Mouse (Mus musculus) embryonic facial prominence, embryonic 11.5 days (tissue): ENCODE measurements around the gene Man2a1. TPM values are rescaled to one million over a fixed set of nuclear protein-coding genes. Genes with fewer than 3 reads are reported as not detected.

Experiments used
- ATAC-seq: fragments of 200-750 bp; cut with Nextera tagmentation; replicated peaks from 2 replicates; pipeline ENCODE4 v1.8.0; 2017; ENCODE audit warnings: low read depth; ENCODE audit not compliant: insufficient number of reproducible peaks, low FRiP score, low TSS enrichment
- DNase-seq: peaks from one replicate; pipeline ENCODE4 v3.0.0-alpha.2; 2015; ENCODE audit warnings: low spot score
- H3K27ac ChIP-seq: fragments of 300-500 bp; sonication (generic); replicated peaks from 2 replicates; pipeline ENCODE4 v1.5.1; 2014; ENCODE audit warnings: mild to moderate bottlenecking, low read depth, low read length, control low read depth
- H3K27me3 ChIP-seq: fragments of 300-500 bp; sonication (generic); 2 replicates; pipeline ENCODE4 v1.6.1; 2014; ENCODE audit warnings: mild to moderate bottlenecking, low read length, moderate library complexity, mixed read lengths; ENCODE audit not compliant: control insufficient read depth, insufficient read depth
- H3K36me3 ChIP-seq: fragments of 300-500 bp; sonication (generic); replicated peaks from 2 replicates; pipeline ENCODE4 v1.6.1; 2014; ENCODE audit warnings: low read depth, mild to moderate bottlenecking, low read length, moderate library complexity, mixed read lengths; ENCODE audit not compliant: control insufficient read depth, insufficient read depth
- H3K4me1 ChIP-seq: fragments of 300-500 bp; sonication (generic); 2 replicates; pipeline ENCODE4 v1.6.1; 2014; ENCODE audit warnings: low read length, mixed read lengths; ENCODE audit not compliant: control insufficient read depth, insufficient read depth
- H3K4me2 ChIP-seq: fragments of 300-500 bp; sonication (generic); 2 replicates; pipeline ENCODE4 v1.6.1; 2014; ENCODE audit warnings: low read depth, mild to moderate bottlenecking, control low read depth, low read length, moderate library complexity
- H3K4me3 ChIP-seq: fragments of 300-500 bp; sonication (generic); 2 replicates; pipeline ENCODE4 v1.5.1; 2014; ENCODE audit warnings: low read depth, low read length, control low read depth
- H3K9ac ChIP-seq: fragments of 300-500 bp; sonication (generic); replicated peaks from 2 replicates; pipeline ENCODE4 v1.6.1; 2014; ENCODE audit warnings: mild to moderate bottlenecking, control low read depth, low read length
- H3K9me3 ChIP-seq: fragments of 300-500 bp; sonication (generic); replicated peaks from 2 replicates; pipeline ENCODE4 v1.6.1; 2016; ENCODE audit warnings: mild to moderate bottlenecking, low read length, inconsistent platforms, mixed read lengths; ENCODE audit not compliant: control insufficient read depth
- WGBS: fragments of 180-500 bp; shearing (Covaris S2); extraction: QIAGEN DNeasy Blood & Tissue Kit; methylation state at CpG from one replicate; pipeline ENCODE4 v1.1.7; 2014; 5-methylcytosine and 5-hydroxymethylcytosine counted together
- polyA plus RNA-seq: library from polyadenylated mRNA; unstranded; fragments of >200 nt; fragmentation: Nextera tagmentation; extraction: Ambion mirVana; gene quantifications from 2 replicates; pipeline ENCODE4 v1.2.1, GENCODE M21; 2014

Man2a1 gene
- polyA plus RNA-seq, 1 experiment from 2014 or later = 3.9 TPM

DNA sequence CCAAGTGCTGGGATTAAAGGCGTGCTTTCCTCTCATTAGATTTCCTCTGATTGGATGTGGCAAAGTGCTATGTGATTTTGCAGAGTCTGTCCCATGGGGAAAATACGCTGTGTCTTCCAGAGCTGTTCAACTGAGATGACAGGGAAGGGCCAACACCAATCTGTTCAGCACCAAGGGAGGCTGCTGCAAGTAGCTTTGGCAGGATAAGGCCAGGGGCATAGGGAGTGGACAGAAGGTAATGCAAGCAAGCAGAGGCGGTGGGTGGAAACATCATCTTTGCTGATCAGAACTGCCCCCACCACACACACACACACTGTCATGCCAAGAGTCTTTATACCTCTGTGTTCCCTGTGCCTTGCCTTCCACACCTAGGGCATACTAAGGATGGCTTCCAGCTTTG lies 124.7 kb downstream of the Man2a1 start:
- Histone ChIP-seq H3K4me1 (no peaks in the 10 kb centered on the region), H3K27ac (no peak overlapping the region), H3K27me3 (no peaks in the 10 kb centered on the region), H3K36me3 (no peaks in the 10 kb centered on the region), H3K9me3 (no peaks in the 10 kb centered on the region), H3K4me3 (no peak overlapping the region), H3K9ac (no peak overlapping the region), H3K4me2 (no peak overlapping the region)
- no peak for ATAC-seq
- no peak for DNase-seq
- WGBS = 88% methylated on average over 3 of the region's 3 CpGs

GRCm38 (mm10) chr17:64726032-64726431 lies 125.5 kb downstream of the Man2a1 start:
- no peak for ATAC-seq
- H3K4me2 ChIP-seq = no peak overlapping the region
- H3K9ac ChIP-seq = no peak overlapping the region
- no peak for DNase-seq
- 84% methylated on average over 7 of the region's 7 CpGs for WGBS
- H3K36me3 ChIP-seq = no peaks in the 10 kb centered on the region
- H3K27ac ChIP-seq = no peak overlapping the region
- no peak overlapping the region for H3K4me3 ChIP-seq
- no peaks in the 10 kb centered on the region for H3K9me3 ChIP-seq
- H3K27me3 ChIP-seq = no peaks in the 10 kb centered on the region
- no peaks in the 10 kb centered on the region for H3K4me1 ChIP-seq

GRCm38 (mm10) chr17:64735492-64735891 lies 135.0 kb downstream of the Man2a1 start:
- WGBS = 93% methylated on average over 4 of the region's 4 CpGs
- Histone ChIP-seq H3K27me3 (no peaks in the 10 kb centered on the region), H3K9me3 (no peaks in the 10 kb centered on the region), H3K36me3 (no peaks in the 10 kb centered on the region; the same call in 1 of the 2 replicates), H3K27ac (no peak overlapping the region), H3K4me2 (no peak overlapping the region), H3K4me3 (no peak overlapping the region), H3K4me1 (no peaks in the 10 kb centered on the region), H3K9ac (no peak overlapping the region)
- ATAC-seq (no peak), DNase-seq (no peak)

- Histone ChIP-seq H3K9ac (no peak overlapping the region), H3K4me3 (no peak overlapping the region), H3K27ac (no peak overlapping the region), H3K27me3 (no peaks in the 10 kb centered on the region), H3K4me2 (no peak overlapping the region), H3K4me1 (no peaks in the 10 kb centered on the region), H3K36me3 (peaks cover 2% of the 10 kb centered on the region), H3K9me3 (no peaks in the 10 kb centered on the region)
- WGBS = 90% methylated on average over 1 of the region's 1 CpGs
- DNase-seq = peak; percentile 14
- ATAC-seq = no peak
These were observed 137.4 kb downstream of the Man2a1 start for GRCm38 (mm10) chr17:64737918-64738317.

DNA sequence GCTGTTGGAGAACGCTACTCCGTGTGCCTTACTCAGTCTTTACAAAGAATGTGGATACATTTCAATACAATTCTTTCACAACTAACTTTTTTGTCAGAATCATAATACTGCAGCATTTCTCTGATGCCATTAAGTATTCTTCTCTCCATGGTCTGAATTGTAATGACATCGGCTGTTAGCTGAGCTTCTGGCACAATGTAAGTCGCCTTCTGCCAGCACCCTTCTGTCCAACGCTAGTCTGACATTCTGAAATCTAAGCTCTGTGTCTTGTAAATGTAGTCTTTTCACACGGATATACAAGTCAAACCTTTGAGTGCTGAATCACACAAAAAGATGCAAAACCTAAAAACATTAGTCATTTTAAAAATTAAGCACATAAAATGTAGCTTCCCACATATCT lies 138.6 kb downstream of the Man2a1 start:
- WGBS = 90% methylated on average over 6 of the region's 6 CpGs
- no peak overlapping the region for H3K4me3 ChIP-seq
- ATAC-seq (no peak), DNase-seq (no peak)
- peaks cover 2% of the 10 kb centered on the region for H3K36me3 ChIP-seq
- H3K27ac ChIP-seq = no peak overlapping the region
- H3K4me1 ChIP-seq = no peaks in the 10 kb centered on the region
- H3K9me3 ChIP-seq = no peaks in the 10 kb centered on the region
- H3K4me2 ChIP-seq = no peak overlapping the region
- no peaks in the 10 kb centered on the region for H3K27me3 ChIP-seq
- no peak overlapping the region for H3K9ac ChIP-seq

- H3K36me3 ChIP-seq = peaks cover 2% of the 10 kb centered on the region
- 92% methylated on average over 6 of the region's 6 CpGs for WGBS
- no peak for ATAC-seq
- H3K9me3 ChIP-seq = no peaks in the 10 kb centered on the region
- H3K27ac ChIP-seq = no peak overlapping the region
- no peaks in the 10 kb centered on the region for H3K4me1 ChIP-seq
- no peak for DNase-seq
- H3K27me3 ChIP-seq = no peaks in the 10 kb centered on the region
- no peak overlapping the region for H3K9ac ChIP-seq
- H3K4me2 ChIP-seq = no peak overlapping the region
- no peak overlapping the region for H3K4me3 ChIP-seq
These were observed 142.4 kb downstream of the Man2a1 start for GRCm38 (mm10) chr17:64742715-64743605.

DNA sequence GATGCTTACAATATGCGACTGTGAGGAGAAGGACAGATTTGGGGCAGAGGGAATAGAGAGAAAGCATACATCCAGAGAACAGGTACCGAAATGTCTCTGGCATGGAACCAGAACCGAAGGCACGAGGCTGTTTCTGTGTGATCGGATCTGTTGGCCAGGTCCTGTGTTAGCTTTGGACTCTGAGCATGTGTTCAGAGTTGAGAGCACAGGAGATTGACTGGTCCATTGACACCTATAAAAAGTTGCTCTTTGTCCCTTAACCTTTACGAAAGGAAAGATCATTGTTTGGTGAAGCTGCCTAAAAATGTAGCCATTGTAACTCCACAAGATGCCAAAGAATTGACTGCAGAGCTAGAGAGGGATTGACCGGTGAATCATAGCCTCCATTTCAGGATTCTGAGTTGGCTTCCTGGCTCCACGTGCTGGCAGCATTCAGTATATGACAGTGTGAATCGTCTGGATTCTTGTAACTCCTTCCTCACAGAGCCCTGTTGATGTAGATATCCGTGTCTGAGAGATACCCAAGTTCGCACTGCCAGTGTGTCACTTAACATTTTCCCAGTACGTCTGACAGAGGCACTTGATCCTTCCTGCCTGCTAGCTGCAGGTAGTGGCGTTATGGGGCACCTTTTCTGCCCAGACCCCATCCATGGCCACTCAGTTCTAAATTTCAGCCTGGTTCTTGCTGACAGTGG lies 143.2 kb downstream of the Man2a1 start:
- Histone ChIP-seq H3K27ac (no peak overlapping the region), H3K4me1 (no peaks in the 10 kb centered on the region), H3K9me3 (no peaks in the 10 kb centered on the region), H3K9ac (no peak overlapping the region), H3K4me3 (no peak overlapping the region), H3K4me2 (no peak overlapping the region), H3K27me3 (no peaks in the 10 kb centered on the region), H3K36me3 (peaks cover 2% of the 10 kb centered on the region)
- WGBS = 93% methylated on average over 13 of the region's 13 CpGs
- DNase-seq = no peak
- no peak for ATAC-seq

GRCm38 (mm10) chr17:64746637-64747225 lies 146.2 kb downstream of the Man2a1 start:
- no peak for ATAC-seq
- H3K36me3 ChIP-seq = no peaks in the 10 kb centered on the region; the same call in 1 of the 2 replicates
- H3K4me1 ChIP-seq = no peaks in the 10 kb centered on the region
- no peak overlapping the region for H3K27ac ChIP-seq
- no peaks in the 10 kb centered on the region for H3K9me3 ChIP-seq
- 86% methylated on average over 8 of the region's 8 CpGs for WGBS
- no peak overlapping the region for H3K4me3 ChIP-seq
- DNase-seq = no peak
- H3K9ac ChIP-seq = no peak overlapping the region
- no peak overlapping the region for H3K4me2 ChIP-seq
- no peaks in the 10 kb centered on the region for H3K27me3 ChIP-seq
